Mouse (Mus musculus): Measurements from ENCODE around the gene Stk25. TPM values are rescaled to one million over a fixed set of nuclear protein-coding genes. Genes with fewer than 3 reads are reported as not detected.

Stk25 gene
- total RNA-seq, 2 experiments from 2014 or later, result 98.2 to 103 TPM

DNA sequence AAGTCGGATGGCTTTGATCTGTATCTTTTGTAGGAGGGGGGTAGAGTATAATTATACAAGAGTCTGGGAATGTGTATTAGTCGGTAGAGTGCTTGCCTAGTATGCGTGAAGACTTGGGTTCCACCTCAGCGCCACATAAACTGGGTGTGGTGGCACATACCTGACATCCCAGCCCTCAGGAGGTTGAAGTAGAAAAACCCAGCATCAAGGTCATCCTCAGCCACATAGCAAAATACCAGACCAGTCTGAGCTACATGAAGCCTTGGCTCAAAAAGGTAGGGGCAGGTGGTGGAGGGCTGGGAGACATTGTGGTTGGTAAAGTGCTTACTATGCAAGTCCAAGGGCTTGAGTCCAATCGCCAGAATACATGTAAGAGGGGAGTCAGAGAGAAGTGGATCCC, 14.2 kb upstream of the Stk25 start:
- intact Hi-C loops (cut with DNase I), result no loop called here
- DNase-seq, result no peak

DNA sequence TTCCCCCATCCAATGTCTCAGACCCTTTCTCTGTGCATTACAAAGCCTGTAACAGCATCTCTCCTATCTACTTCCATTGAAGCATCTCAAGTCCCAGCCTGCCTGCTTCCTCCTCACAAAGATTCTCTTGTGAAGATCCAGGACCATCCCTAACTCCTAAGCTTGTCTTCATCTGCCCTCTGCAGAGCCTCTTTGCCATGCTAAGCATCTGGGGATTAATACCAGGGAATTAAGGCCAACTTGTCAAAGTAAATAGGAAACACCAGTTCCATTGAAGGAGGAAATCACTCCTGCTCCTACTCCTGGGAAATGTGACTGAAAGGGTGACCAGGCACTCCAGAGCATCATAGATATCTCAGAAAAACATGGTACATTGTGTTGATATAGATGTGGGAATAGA, 11.5 kb upstream of the Stk25 start:
- DNase-seq, result no peak
- intact Hi-C loops (cut with DNase I), result loop anchor here (2.0 kb wide), 1 partner anchor 133 kb away; the partner anchor contains the start of gene Ing5

DNA sequence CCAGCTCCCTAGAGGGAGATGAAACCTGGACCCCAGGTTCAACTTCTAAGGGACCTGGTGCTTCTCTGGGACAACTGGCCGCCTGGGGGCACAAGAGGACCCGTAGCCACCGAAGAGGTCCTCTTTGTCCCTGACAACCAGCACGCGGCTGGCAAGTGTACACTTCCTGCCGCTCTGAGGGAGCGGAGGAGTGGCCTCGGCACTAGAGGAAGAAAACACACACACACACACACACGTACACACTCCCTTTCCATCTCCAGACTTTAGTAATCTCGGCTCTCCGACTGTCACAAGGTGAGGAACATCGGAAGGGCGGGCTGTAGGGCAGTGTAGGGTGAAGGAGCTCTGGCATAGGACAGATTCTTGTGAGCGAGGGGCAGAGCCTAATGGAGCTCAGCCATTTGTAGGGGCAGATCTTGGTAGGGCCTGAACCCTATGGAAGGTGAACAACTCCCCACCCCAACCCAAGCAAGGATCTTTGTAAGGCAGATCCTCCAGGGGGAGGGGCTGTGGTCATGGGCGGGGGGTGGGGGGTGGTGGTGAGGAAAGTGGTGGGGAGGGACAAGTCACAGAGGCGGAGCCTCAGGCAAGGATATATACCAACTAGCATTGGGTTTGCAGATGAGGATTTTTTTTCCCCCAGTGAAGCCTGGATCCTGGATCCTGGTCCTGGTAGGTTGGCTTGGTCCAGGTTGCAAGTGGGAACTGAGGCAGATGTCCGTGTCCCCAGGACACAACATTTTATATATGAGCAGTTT, 10.5 kb upstream of the Stk25 start:
- peak; percentile 82 to 84 for DNase-seq

DNA sequence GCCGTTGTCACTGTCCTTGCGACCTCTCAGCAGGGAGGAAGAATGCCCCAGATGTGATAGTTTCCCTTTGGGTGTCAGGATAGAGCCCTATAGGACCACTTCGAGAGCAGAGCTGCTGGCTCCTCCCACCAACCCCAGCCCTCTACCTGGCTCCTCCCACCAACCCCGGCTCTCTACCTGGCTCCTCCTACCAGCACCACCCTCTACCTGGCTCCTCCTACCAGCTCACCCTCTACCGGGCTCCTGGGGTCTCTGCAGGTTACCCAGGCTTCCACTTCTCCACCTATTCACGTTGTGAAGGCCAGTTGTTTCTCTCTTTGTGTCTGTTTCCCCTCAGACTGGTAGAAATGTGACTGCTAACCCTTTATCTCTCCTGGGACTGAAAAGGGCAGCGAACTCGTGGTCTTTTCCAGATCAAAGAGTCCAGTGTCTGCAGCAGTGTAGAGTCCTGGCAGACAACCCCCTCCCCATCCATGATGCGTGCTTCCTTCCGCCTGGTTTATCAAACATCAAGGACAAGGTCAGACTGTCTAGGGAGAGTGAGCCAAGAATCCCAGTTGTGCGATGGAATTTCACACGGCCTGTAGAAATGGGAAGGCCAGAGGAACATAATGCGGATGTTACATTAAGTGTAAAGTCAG, 9.4 kb upstream of the Stk25 start:
- intact Hi-C loops (cut with DNase I), result loop anchor here (1.0 to 2.0 kb wide), 2 partner anchors 59 to 135 kb away; partner anchors contain the start of gene Ing5
- no peak for DNase-seq

More for the DNA sequence above, 10.5 kb upstream of the Stk25 start:
- intact Hi-C loops (cut with DNase I), result loop anchor here (1.0 to 2.0 kb wide), 2 partner anchors 58 to 134 kb away; partner anchors contain the start of gene Ing5

DNA sequence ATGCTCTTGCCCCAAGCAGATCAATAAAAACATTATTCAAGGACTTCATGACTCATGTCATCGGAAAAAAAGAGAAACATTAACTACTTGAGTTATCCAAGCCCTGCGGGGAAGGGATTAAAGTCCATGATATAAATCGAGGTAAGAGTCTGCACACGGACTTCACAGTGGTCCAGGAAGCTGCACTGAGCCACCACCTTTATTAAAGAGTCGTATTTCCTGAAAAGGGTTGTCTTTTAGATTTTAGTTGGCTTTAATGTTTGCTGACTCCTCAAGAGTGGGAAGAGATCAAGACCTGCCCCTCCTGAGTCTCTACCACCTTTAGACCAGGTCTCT, 1.5 kb downstream of the Stk25 start:
- DNase-seq, result no peak
- intact Hi-C loops (cut with DNase I), result no loop called here

DNA sequence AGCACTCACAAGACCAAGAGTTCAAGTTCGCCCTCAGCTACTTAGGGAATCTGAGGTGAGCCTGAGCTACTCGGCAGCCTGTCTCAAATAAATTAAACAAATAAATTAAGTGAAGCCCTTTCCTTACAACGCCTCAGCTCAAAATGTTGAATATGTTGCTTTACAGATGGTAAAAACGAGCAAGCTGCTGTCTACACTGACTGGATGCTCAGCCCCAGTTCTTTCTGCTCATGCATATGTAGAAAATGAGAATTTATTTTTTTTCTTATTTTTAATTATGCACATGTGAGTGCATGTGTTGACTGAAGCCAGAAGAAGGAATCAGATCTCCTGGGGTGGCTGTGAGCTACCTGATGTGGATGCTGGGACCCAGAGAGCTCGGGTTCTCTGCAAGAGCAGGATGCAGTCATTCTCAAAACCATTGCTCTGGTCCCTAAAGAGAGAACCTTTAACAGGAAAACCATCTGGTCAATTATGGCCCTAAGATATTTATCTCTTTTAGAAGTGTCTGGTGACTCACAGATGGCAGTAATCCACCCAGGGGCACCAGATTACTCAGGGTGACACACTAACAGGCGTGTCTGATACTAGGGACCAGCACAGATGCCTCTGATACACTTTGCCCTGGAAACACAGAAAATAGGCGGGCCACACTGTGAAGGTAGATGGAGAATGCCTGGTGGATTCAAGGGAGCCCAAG, 2.0 kb downstream of the Stk25 start:
- DNase-seq, result no peak
- intact Hi-C loops (cut with DNase I), result no loop called here

DNA sequence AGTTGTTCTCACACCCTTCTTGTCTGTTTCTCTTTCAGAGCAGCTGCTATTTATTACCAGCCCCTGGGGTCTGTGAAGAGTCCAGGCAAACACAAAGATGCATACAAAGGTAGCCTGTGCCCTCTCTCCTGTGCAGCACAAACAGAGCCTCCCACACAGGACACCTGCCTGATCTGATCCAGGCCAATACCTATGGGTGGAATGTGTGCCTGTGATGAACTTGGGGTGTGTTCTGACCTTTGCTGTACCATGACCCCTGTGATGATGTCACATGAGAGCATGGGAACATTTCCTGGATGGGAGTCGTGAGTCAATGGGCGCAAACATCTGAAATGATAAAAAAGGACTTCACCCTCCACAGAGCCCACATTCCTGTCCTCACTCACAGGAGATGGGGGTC, 3.7 kb downstream of the Stk25 start:
- intact Hi-C loops (cut with DNase I), result no loop called here
- DNase-seq, result no peak

DNA sequence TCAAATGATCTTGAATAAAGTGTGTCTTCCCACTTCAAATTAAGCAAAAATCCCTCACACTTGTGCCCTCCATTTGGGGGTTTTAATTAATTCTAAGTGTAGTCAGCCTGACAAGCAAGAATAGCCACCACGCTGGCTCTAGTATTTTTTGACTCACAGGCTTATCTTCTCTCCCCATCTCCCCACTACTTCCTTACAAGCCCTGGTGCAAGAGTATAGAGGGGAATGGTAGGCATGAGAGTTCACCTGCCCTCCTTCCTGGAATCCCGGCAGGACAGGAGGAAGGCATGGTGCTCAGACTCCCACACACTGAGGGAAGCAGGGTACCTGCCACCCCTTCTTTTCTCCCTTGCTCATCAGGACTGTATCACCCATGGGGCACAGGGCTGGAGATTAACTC, 4.2 kb downstream of the Stk25 start:
- intact Hi-C loops (cut with DNase I), result no loop called here
- DNase-seq, result no peak

DNA sequence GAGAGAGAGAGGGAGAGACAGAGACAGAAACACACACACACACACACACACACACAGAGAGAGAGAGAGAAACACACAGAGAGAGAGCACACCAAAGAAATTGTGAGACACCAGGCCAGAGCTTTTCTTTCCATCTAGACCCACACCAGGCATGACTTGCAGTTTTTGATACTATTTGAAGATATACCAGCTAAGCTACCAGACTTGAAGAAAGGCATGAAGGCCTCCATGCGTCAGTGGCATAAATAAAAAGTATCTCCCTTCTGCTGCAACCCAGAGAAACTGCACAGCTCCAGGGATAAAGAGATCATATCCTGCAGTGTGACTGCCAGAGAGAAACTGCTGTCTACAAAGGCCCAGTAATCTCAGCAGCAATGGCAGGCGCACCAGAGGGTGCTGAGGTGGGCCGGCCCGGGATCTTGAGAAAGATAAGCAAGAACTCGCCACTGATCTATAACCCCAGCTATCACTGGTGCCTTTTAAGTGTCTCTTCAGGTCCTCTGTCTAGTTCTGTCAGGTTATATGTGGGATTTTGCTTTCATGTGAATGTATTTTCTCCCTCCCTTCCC, 8.8 kb downstream of the Stk25 start:
- intact Hi-C loops (cut with DNase I), result no loop called here
- DNase-seq, result no peak

DNA sequence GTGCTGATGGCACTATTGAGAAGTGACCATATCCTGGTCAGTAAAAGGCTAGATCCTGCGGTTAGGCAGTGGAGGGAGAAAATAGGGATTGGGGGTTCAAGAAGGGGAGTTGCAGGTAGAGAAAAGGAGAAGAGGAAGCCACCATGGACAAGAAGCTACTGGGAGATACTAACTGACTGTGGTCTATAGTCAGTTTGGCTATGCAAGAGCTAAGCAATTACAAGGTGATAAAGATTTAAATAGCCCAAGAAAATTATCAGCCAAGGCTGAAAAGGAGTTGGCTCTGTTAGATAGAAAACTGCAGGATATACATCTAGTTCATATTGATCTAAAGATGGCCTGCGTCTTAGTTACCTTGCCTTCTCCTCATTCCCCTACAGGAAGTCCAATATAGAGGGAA, 15.8 kb downstream of the Stk25 start:
- no peak for DNase-seq
- intact Hi-C loops (cut with DNase I), result no loop called here

DNA sequence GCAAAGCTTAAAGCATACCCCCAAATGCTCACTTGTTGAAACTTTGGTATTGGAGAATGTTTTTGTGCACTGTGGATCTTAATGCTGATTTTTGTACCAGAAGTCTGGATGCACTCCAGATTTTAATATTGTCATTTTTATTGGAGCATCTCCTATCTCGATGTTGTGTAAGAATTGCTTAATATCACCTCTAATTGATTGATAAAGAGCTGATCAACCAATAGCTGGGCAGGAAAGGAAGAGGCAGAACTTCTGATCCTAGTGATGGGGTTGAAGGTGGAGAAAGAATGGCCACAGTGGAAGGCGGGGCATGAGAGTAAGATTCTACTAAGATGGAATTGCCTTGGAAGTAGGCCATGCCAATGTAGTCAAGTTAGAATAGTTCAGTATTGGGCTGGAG, 16.5 kb downstream of the Stk25 start:
- intact Hi-C loops (cut with DNase I), result no loop called here
- DNase-seq, result no peak

DNA sequence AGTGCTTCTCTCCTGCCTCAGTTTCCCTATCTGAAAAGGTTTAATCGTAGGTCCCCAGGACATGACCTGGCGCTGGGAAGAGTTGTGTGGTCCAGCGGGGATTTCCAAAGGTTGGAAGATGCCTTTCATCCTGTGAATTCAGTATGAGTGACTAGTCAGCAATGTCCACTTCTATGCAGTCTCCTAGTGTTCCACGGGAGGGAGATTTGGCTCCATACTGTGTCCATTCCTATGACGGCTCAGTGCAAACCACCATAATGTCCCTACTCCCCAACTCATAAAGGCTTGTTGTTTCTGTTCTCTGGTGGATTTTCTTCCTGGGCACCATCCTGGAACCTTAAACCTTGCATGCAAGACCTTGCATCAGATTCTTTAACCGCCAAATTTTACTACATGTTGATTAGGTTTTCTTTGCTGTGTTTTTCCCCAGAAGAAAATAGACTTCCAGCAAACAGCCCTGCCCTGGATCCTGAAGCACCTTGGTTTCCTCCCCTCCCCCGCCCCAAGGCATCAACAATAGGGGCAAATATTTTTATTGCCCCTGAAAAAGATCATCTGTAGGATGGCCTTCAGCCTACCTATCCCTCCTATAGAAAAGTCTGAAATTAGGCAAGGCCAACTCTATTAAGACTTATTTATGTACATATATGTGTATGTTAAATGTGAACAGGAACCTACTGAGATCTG, 22.1 kb downstream of the Stk25 start:
- DNase-seq, result no peak
- intact Hi-C loops (cut with DNase I), result loop anchor here (5.0 kb wide), 1 partner anchor 166 kb away; the partner anchor contains the start of genes Dtymk and Ing5

DNA sequence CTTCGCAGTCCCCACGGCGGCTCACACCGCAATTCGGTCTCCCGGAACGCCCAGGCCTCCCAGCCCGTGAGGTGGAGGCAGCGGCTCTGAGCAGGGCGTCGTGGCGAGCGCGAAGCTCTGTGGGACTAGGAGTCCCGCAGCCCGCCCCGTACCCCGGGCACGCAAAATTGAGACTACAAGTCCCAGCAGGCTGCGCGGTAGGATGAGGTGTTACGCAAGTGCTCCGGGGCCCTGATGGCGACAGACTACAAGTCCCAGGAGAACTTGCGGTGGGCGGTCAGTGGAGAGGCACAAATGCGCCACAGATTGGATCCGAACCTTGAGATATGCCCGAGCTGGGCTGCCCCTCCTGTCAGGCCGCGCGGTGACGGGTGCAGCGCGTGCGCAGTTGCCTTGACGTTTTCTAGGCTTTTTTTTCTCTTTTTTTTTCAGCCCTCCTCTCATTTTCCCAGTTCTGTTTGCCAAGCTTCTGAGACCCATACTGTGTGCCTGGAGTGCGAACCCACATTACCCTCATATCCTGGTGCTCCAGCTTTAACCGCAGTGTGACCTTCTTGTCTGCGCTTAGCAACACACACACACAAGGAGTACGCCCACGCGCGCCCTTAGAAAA, 22.8 kb downstream of the Stk25 start:
- intact Hi-C loops (cut with DNase I), result loop anchor here (1.0 to 5.0 kb wide), 2 partner anchors 167 to 292 kb away; partner anchors contain the start of genes Dtymk, Ing5 and Pask
- peak; percentile 96 to 97 for DNase-seq

DNA sequence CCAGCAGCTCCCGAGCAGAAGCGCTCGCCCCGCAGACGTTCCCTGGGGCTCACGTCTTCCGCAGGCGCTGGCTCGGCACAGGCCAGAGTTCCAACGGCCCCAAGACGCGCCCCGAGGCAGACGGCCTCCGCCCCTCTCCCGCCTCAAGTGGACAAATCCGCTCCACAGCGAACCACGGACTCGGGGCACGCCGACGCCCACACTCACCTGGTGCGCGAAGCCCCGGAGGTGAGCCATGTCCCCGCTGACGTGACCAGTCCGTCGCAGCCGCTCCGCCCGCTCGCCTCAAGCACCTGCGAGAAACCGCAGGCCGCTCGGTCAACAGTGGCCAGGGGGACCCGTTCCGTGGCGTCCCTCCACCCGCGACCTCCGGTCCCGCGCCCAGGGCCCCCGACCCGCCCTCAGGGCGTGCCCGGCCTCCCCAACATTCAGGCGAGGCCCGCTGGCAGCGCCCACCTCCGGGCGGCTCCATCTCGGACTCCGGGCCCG, 23.3 kb downstream of the Stk25 start:
- intact Hi-C loops (cut with DNase I), result loop anchor here (1.0 to 5.0 kb wide), 2 partner anchors 167 to 292 kb away; partner anchors contain the start of genes Dtymk, Ing5 and Pask
- DNase-seq, result peak in 1 of 2 experiments; percentile 48

DNA sequence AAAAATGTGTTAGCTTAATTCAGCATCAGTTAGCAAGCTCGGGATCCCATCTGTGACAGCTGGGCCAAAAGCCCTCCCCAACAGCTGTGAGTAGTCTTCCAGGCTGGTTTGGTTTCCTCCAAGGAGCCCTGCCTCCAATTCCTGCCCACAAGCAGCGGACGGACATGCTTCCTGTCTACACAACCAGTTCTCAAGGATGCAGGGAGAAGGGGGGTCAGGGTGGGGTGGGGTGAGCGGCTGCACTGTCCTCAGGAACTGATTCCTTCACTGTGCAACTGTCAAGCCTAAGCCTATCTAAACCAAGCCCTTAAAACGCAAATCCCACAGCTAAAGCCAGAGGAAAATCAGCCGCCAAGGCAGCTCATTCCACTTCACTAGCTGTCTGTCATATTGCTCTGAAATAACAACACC, 24.0 kb downstream of the Stk25 start:
- DNase-seq, result peak; percentile 46 to 55
- intact Hi-C loops (cut with DNase I), result loop anchor here (5.0 kb wide), 1 partner anchor 122 kb away; the partner anchor contains the start of gene Farp2

DNA sequence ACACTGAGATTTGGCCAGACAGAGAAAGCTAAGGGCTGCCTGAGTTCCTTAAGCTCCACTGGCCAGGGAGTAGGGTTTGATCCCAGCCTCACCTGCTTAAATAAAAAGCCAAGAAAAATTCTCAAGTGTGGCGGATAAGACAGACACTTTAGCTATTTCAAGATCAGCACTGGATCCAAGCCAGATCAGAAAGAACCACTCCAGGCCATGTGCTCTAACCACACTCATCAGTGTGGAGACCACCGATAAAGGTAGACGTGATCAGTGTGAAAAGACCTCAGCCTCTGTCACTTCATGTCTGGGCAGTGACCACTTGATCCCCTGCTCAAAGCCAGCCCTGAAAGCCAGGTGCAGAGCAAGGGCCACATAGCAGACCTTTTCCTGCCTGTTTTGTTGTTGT, 25.7 kb downstream of the Stk25 start:
- DNase-seq, result no peak
- intact Hi-C loops (cut with DNase I), result loop anchor here (5.0 kb wide), 1 partner anchor 120 kb away; the partner anchor contains the start of gene Farp2

DNA sequence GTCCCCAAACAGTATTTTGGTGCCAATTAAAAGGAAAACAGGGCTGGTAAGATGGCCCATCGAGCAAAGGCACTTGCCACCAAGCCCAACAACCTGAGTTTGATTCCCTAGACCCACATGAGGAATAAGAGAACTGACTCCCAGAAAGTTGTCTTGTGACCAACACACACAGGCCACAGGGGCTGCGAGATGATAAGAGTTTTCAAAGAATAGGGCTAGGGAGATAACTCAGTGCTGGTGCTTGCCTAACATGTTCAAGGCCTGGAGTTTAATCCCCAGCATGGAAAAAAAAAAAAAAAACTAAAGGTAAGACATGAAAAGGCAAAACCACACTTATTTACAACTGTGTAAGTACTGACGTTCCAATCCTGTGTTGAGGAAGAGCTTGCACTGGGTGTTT, 27.7 kb downstream of the Stk25 start:
- intact Hi-C loops (cut with DNase I), result loop anchor here (5.0 kb wide), 1 partner anchor 118 kb away; the partner anchor contains the start of gene Farp2
- no peak for DNase-seq

DNA sequence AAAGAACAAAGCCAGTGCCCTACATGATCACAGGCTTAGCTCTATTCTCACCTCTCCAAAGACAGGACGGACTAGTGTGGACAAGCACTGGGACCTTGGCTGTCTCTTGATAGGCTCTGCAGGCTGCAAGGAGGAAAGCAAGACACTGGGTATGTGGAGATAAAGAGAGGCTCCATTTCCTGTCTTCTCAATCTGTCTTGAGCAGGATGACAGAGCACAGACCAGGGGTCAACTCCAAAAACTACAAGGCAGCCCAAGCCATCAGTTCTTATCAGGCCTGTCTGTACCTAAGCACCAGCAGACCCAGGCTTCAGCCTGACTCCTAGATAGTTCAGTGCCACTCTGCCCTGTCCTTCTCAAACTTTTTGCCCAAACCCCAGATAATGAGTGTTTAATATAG, 34.0 kb downstream of the Stk25 start:
- intact Hi-C loops (cut with DNase I), result no loop called here
- no peak for DNase-seq

DNA sequence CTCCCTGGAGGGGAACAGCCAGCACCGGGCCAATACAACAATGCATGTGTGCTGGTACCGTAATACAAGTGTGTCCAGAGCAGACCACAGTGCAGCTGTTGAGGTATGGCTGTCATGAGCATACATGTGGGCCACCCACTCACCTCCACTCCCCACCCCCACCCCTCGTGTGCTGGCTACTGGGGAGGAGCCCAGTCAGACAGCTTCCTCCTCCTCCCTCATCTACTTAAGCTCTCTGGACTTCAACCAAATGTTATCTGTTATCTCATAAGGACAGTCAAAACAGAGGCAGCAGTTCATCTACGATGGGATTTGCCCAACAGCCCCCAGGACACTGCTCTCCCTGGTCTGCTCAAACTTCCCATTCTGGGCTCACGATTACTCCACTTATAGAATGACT, 39.5 kb downstream of the Stk25 start:
- intact Hi-C loops (cut with DNase I), result no loop called here
- no peak for DNase-seq
